Mouse (Mus musculus): ENCODE results near the gene Steap1. TPM values are rescaled to one million over a fixed set of nuclear protein-coding genes. Genes with fewer than 3 reads are reported as not detected.

The Steap1 gene
- not detected in 2 replicates for polyA plus RNA-seq (2012; ENCODE audit: insufficient read depth, insufficient read length, missing spikeins)

- Histone ChIP-seq H3K4me3 (ENCODE audit: insufficient read depth, low read length) (peak within 1 kb of the TSS; percentile 64), H3K4me1 (ENCODE audit: control insufficient read depth, insufficient read depth, low read length) (no peaks in the 10 kb centered on the region)
- no peak for TF ChIP-seq POLR2A (IDR thresholded peaks at IDR 0.05; ENCODE audit: borderline replicate concordance, low read depth, low read length)
- TF ChIP-seq CTCF (IDR thresholded peaks at IDR 0.05; ENCODE audit: low read depth, low read length): peak; percentile 57; the same call in 1 of the 2 replicates
Observed at GRCm38 (mm10) chr5:5748866-5749682, at the start of gene Steap1. Gene Steap1, minus strand, starts transcription at chr5:5749326.

GRCm38 (mm10) chr5:5787106-5787505 is 38.0 kb upstream of the Steap1 start:
- TF ChIP-seq CTCF (IDR thresholded peaks at IDR 0.05; ENCODE audit: low read depth, low read length): no peak
- no peak for TF ChIP-seq POLR2A (IDR thresholded peaks at IDR 0.05; ENCODE audit: borderline replicate concordance, low read depth, low read length)
- Histone ChIP-seq H3K4me3 (ENCODE audit: insufficient read depth, low read length) (no peak overlapping the region), H3K4me1 (ENCODE audit: control insufficient read depth, insufficient read depth, low read length) (no peaks in the 10 kb centered on the region), H3K27ac (ENCODE audit: insufficient read depth, low read depth, low read length) (no peak overlapping the region)

More at GRCm38 (mm10) chr5:5748866-5749682, at the start of gene Steap1:
- H3K27ac ChIP-seq (ENCODE audit: insufficient read depth, low read depth, low read length): no peak within 1 kb of the TSS

- H3K4me1 ChIP-seq (ENCODE audit: control insufficient read depth, insufficient read depth, low read length): no peaks in the 10 kb centered on the region
- TF ChIP-seq POLR2A (IDR thresholded peaks at IDR 0.05; ENCODE audit: borderline replicate concordance, low read depth, low read length): no peak
- TF ChIP-seq CTCF (IDR thresholded peaks at IDR 0.05; ENCODE audit: low read depth, low read length): no peak
- no peak overlapping the region for H3K27ac ChIP-seq (ENCODE audit: insufficient read depth, low read depth, low read length)
- no peak overlapping the region for H3K4me3 ChIP-seq (ENCODE audit: insufficient read depth, low read length)
Observed at GRCm38 (mm10) chr5:5756392-5757019, 7.4 kb upstream of the Steap1 start.

GRCm38 (mm10) chr5:5755039-5755438 is 5.9 kb upstream of the Steap1 start:
- Histone ChIP-seq H3K4me1 (ENCODE audit: control insufficient read depth, insufficient read depth, low read length) (no peaks in the 10 kb centered on the region), H3K27ac (ENCODE audit: insufficient read depth, low read depth, low read length) (no peak overlapping the region)
- TF ChIP-seq POLR2A (IDR thresholded peaks at IDR 0.05; ENCODE audit: borderline replicate concordance, low read depth, low read length): no peak
- peak; percentile 95 for TF ChIP-seq CTCF (IDR thresholded peaks at IDR 0.05; ENCODE audit: low read depth, low read length)

GRCm38 (mm10) chr5:5749772-5750222 is 671 bp upstream of the Steap1 start:
- no peak overlapping the region for H3K27ac ChIP-seq (ENCODE audit: insufficient read depth, low read depth, low read length)
- H3K4me3 ChIP-seq (ENCODE audit: insufficient read depth, low read length): peak overlapping the region; percentile 64
- TF ChIP-seq CTCF (IDR thresholded peaks at IDR 0.05; ENCODE audit: low read depth, low read length) (no peak), POLR2A (IDR thresholded peaks at IDR 0.05; ENCODE audit: borderline replicate concordance, low read depth, low read length) (no peak)
- no peaks in the 10 kb centered on the region for H3K4me1 ChIP-seq (ENCODE audit: control insufficient read depth, insufficient read depth, low read length)

More at GRCm38 (mm10) chr5:5755039-5755438, 5.9 kb upstream of the Steap1 start:
- no peak overlapping the region for H3K4me3 ChIP-seq (ENCODE audit: insufficient read depth, low read length)

- no peak for TF ChIP-seq POLR2A (IDR thresholded peaks at IDR 0.05; ENCODE audit: borderline replicate concordance, low read depth, low read length)
- TF ChIP-seq CTCF (IDR thresholded peaks at IDR 0.05; ENCODE audit: low read depth, low read length): no peak
- Histone ChIP-seq H3K27ac (ENCODE audit: insufficient read depth, low read depth, low read length) (no peak overlapping the region), H3K4me1 (ENCODE audit: control insufficient read depth, insufficient read depth, low read length) (no peaks in the 10 kb centered on the region), H3K4me3 (ENCODE audit: insufficient read depth, low read length) (no peak overlapping the region)
Observed at GRCm38 (mm10) chr5:5734445-5734844, 14.7 kb downstream of the Steap1 start.

GRCm38 (mm10) chr5:5732858-5733257 is 16.3 kb downstream of the Steap1 start:
- Histone ChIP-seq H3K4me3 (ENCODE audit: insufficient read depth, low read length) (no peak overlapping the region), H3K4me1 (ENCODE audit: control insufficient read depth, insufficient read depth, low read length) (no peaks in the 10 kb centered on the region), H3K27ac (ENCODE audit: insufficient read depth, low read depth, low read length) (no peak overlapping the region)
- TF ChIP-seq CTCF (IDR thresholded peaks at IDR 0.05; ENCODE audit: low read depth, low read length) (no peak), POLR2A (IDR thresholded peaks at IDR 0.05; ENCODE audit: borderline replicate concordance, low read depth, low read length) (no peak)

- H3K4me1 ChIP-seq (ENCODE audit: control insufficient read depth, insufficient read depth, low read length): no peaks in the 10 kb centered on the region
- no peak for TF ChIP-seq POLR2A (IDR thresholded peaks at IDR 0.05; ENCODE audit: borderline replicate concordance, low read depth, low read length)
- no peak for TF ChIP-seq CTCF (IDR thresholded peaks at IDR 0.05; ENCODE audit: low read depth, low read length)
- no peak overlapping the region for H3K27ac ChIP-seq (ENCODE audit: insufficient read depth, low read depth, low read length)
- no peak overlapping the region for H3K4me3 ChIP-seq (ENCODE audit: insufficient read depth, low read length)
Observed at GRCm38 (mm10) chr5:5732208-5732607, 16.9 kb downstream of the Steap1 start.

- no peak for TF ChIP-seq POLR2A (IDR thresholded peaks at IDR 0.05; ENCODE audit: borderline replicate concordance, low read depth, low read length)
- Histone ChIP-seq H3K27ac (ENCODE audit: insufficient read depth, low read depth, low read length) (no peak overlapping the region), H3K4me1 (ENCODE audit: control insufficient read depth, insufficient read depth, low read length) (no peaks in the 10 kb centered on the region), H3K4me3 (ENCODE audit: insufficient read depth, low read length) (no peak overlapping the region)
Observed at GRCm38 (mm10) chr5:5729904-5730303, 19.2 kb downstream of the Steap1 start.

GRCm38 (mm10) chr5:5722217-5722616 is 26.9 kb downstream of the Steap1 start:
- Histone ChIP-seq H3K4me1 (ENCODE audit: control insufficient read depth, insufficient read depth, low read length) (peaks cover 4% of the 10 kb centered on the region), H3K27ac (ENCODE audit: insufficient read depth, low read depth, low read length) (no peak overlapping the region), H3K4me3 (ENCODE audit: insufficient read depth, low read length) (no peak overlapping the region)
- TF ChIP-seq POLR2A (IDR thresholded peaks at IDR 0.05; ENCODE audit: borderline replicate concordance, low read depth, low read length) (no peak), CTCF (IDR thresholded peaks at IDR 0.05; ENCODE audit: low read depth, low read length) (no peak)

Measured in bone marrow macrophage, adult 2 months (primary cell).